Mouse (Mus musculus): ENCODE data around the gene Capn13.
"Not testable (repeated sequence)": the region's sequence is repeated elsewhere in the genome, so short reads cannot be mapped to it uniquely, and the experiment has no call there.

Gene Capn13

GRCm38 (mm10) chr17:73282702-73283101, 118.0 kb downstream of the Capn13 start:
- not testable (repeated sequence) for DNase-seq (ENCODE audit: low read depth, low spot score)

DNA sequence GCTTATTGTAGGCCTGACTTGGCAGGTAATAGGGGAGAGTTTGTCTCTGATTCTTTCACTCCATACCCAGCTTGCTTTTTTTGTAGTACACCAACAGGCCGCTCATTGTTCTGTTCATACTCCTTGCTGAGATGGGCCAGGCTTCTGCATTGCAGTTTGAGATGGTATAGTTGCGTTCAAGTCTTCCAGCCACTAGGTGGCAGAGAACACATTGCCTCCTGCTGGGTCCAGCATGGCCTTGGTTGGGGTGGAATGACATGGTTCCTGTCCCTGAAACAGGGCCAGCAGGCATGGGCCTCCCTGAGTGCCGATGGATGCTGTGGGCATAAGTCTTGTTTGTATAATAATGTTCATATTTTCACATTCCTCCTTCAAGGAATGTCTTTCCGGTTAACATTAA, 122.9 kb downstream of the Capn13 start:
- no peak for DNase-seq (ENCODE audit: low read depth, low spot score)

DNA sequence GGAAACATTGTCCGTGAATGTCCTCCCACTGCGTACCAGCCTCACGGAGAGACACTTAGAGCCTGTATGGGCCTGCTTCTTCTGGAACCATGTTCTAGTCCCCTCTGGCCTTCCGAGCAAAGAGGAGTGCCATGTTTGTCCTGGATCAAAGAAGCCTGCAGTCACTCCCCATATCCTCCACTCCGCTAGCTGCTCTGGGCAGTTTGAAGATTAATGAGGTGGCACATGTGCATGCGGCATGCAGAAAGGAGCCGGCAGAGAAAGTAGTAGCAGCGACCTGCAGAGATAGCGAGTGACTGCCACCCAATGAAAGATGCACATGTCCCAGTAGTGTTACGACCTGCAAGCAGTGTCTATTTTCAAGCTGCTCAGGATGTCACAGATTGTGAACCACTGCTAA, 125.6 kb downstream of the Capn13 start:
- DNase-seq (ENCODE audit: low read depth, low spot score): no peak

DNA sequence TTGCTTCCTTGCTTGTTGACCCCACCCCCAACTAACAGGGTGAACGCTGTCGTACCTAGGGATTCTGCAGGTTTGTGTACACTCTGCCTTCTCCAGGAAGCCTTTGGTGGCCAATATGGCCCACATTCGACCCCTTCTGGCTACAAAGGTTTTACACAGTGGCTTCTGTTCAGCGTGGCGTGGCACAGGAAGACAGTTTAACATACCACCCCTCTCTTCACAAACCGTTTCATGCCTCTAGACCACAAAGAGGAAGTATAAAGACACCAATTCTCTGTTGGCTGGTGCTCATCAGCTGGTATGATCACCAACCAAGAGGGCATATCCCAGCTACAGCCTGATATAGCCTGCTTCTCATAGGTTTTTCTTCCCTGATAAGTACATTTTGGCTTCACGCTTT, 126.9 kb downstream of the Capn13 start:
- no peak for DNase-seq (ENCODE audit: low read depth, low spot score)

- no peak for DNase-seq (ENCODE audit: low read depth, low spot score)
These were observed 128.7 kb downstream of the Capn13 start for GRCm38 (mm10) chr17:73271797-73272600.

DNA sequence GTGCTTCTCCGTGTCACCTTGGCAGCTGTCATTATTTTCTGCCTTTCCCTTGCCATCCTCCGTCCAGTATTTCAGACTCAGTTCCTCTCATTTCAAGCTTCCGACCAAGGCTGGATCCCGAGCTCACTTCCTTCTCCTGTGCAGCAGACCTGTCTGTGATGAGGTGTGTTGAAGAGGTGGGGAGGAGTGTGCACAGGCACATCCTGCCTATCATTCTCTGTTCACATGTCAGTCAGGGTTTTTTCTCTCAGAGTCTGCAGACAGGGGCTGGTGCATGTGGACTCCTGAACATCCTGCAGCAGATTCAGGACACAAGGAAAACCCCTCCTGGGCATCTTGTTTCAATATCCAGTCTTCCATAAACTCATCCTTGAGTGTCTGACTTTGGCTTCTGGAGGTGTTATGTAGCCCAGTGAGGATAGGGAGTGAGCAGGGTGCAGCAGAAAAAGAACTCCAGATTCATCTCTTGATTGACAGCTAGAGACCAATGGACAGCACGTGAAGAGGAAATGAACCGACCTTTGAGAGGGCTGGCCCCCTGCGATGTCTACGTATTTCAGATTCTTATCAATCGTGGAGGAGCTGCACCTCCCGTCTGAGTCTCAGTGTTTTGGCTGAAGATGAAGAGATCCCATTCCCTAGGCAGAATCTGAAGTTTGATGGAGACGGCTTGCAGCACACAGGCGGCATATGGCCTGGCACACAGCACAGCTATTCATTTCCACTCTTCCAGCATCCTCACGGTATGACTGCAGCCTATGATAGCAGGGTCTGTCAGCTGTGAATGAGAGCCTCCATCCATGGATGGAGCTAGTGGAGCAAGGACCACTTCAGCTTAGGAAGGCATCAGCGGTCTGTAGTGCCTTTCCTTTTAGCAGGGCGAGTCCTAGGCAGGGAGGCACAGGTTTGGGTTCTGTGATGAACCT, 129.5 kb downstream of the Capn13 start:
- DNase-seq (ENCODE audit: low read depth, low spot score): no peak

DNA sequence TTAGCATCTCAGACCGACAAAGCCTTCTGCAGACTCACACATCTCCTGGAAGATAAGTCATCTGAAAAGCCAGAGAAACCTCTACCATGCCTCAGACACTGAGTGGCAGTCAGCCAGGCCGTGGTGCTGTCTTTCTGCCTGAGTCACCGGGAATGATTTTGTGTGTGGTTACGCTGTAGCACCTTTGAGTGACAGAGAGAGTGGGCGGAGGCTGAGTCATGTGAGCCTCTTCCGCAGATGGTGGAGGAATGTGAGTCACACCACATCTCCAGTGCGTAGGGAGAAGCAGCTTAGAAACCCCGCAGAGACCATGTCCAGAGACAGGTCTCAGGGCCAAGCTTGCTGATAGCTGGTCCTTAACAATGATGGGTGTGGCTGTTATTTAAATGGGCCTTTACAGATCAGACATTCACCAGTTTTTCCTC, 137.6 kb downstream of the Capn13 start:
- DNase-seq (ENCODE audit: low read depth, low spot score): no peak

GRCm38 (mm10) chr17:73262558-73262957, 138.1 kb downstream of the Capn13 start:
- no peak for DNase-seq (ENCODE audit: low read depth, low spot score)

GRCm38 (mm10) chr17:73259258-73259657, 141.4 kb downstream of the Capn13 start:
- not testable (repeated sequence) for DNase-seq (ENCODE audit: low read depth, low spot score)

- DNase-seq (ENCODE audit: low read depth, low spot score): no peak
These were observed 142.0 kb downstream of the Capn13 start for GRCm38 (mm10) chr17:73258620-73259019.

Data from c-Kit-negative CD71-positive TER-119-positive erythroid progenitor cells, embryonic 14.5 days (primary cell).